Mouse (Mus musculus): ENCODE measurements around the gene 1700010I14Rik. TPM values are rescaled to one million over a fixed set of nuclear protein-coding genes. Genes with fewer than 3 reads are reported as not detected.
A peak's percentile ranks its signal among the peaks of the same experiment; 100 is the strongest.

1700010I14Rik gene
- total and polyA plus RNA-seq, 2 experiments from 2014 or later, result 2.2 to 3.6 TPM

DNA sequence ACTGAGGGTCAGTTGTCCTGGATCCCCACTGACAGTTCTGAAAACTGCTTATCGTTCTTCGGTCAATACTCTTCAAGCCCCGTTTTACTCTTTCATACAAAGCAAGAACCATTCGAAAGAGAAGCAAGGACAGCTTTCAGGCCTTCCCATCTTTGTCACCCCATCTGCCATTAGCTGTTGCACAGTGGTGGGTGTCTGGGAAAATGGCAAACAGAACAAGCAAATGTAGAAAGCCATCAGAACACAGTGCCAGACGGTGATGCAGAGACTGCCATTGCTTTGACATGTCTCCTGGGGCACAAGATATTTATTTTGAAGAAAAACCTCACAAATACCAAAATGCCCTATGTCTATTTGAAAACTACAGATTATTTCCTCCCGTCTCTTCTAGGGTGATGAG lies 11.4 kb upstream of the 1700010I14Rik start:
- WGBS, result 85% methylated on average over 6 of the region's 6 CpGs
- H3K9me3 ChIP-seq (ENCODE audit: low read length), result no peaks in the 10 kb centered on the region
- ATAC-seq (ENCODE audit: low FRiP score) (no peak), DNase-seq (ENCODE audit: low spot score) (no peak)
- no peak overlapping the region for H3K9ac ChIP-seq (replicated peaks; ENCODE audit: low read length, poor library complexity, severe bottlenecking)
- no peaks in the 10 kb centered on the region for H3K27me3 ChIP-seq (ENCODE audit: insufficient read depth, low read length)
- H3K4me1 ChIP-seq (ENCODE audit: insufficient read depth, low read length), result no peaks in the 10 kb centered on the region
- H3K27ac ChIP-seq (ENCODE audit: low read depth, low read length), result no peak overlapping the region
- H3K4me3 ChIP-seq (ENCODE audit: low read depth, low read length), result no peak overlapping the region
- H3K36me3 ChIP-seq (ENCODE audit: insufficient read depth, low read length), result peaks cover 32% of the 10 kb centered on the region
- TF ChIP-seq CTCF (IDR thresholded peaks at IDR 0.05), result no peak
- no peak overlapping the region for H3K4me2 ChIP-seq (ENCODE audit: low read depth, low read length, poor library complexity, severe bottlenecking)

DNA sequence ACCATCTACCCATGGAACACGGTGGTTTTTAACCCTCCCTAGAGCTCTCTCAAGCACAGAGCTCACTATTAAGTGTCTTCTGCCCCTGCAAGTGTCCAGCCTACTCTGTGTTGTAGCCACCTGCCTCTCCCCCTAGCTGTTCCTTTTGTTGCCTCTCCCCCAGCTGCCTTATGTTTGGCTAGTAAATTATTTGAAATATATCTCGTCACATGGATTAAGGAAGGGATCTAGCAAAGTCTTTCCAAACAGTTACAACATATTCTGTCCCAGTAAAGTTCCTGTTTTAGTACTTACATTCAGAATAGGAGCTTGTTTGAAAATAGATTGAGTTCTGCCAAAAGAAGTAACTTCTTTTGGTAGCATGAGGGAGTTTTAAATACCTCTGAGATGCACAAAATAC lies 10.9 kb upstream of the 1700010I14Rik start:
- peaks cover 37% of the 10 kb centered on the region for H3K36me3 ChIP-seq (ENCODE audit: insufficient read depth, low read length)
- H3K4me2 ChIP-seq (ENCODE audit: low read depth, low read length, poor library complexity, severe bottlenecking), result no peak overlapping the region
- H3K27me3 ChIP-seq (ENCODE audit: insufficient read depth, low read length), result no peaks in the 10 kb centered on the region
- no peak overlapping the region for H3K9ac ChIP-seq (replicated peaks; ENCODE audit: low read length, poor library complexity, severe bottlenecking)
- no peaks in the 10 kb centered on the region for H3K4me1 ChIP-seq (ENCODE audit: insufficient read depth, low read length)
- H3K4me3 ChIP-seq (ENCODE audit: low read depth, low read length), result no peak overlapping the region
- DNase-seq (ENCODE audit: low spot score) (no peak), ATAC-seq (ENCODE audit: low FRiP score) (no peak)
- H3K27ac ChIP-seq (ENCODE audit: low read depth, low read length), result no peak overlapping the region
- no peaks in the 10 kb centered on the region for H3K9me3 ChIP-seq (ENCODE audit: low read length)
- WGBS, result 87% methylated on average over 2 of the region's 2 CpGs
- no peak for TF ChIP-seq CTCF (IDR thresholded peaks at IDR 0.05)

DNA sequence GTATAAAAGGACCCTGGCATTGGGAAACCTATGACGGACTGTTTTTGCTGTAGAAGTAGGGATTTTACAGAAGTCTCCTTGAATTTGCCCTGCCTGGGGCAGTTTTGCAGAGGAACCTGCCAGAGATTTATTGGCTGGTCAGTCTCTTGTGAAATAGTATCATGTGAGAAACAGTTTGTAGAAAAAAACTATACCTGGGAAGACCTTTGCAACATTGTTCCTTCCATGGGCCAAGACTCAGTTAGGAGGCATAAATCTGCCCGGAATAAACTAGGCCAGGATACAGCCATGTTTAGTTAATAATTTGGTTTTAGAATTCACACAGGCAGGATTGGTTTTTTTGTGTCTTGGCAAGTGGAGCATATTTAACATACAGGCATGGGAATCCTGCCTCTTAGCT lies 4.6 kb upstream of the 1700010I14Rik start:
- TF ChIP-seq CTCF (IDR thresholded peaks at IDR 0.05), result no peak
- DNase-seq (ENCODE audit: low spot score) (no peak), ATAC-seq (ENCODE audit: low FRiP score) (no peak)
- no peak overlapping the region for H3K4me2 ChIP-seq (ENCODE audit: low read depth, low read length, poor library complexity, severe bottlenecking)
- no peaks in the 10 kb centered on the region for H3K27me3 ChIP-seq (ENCODE audit: insufficient read depth, low read length)
- no peaks in the 10 kb centered on the region for H3K9me3 ChIP-seq (ENCODE audit: low read length)
- no peaks in the 10 kb centered on the region for H3K4me1 ChIP-seq (ENCODE audit: insufficient read depth, low read length)
- 85% methylated on average over 2 of the region's 2 CpGs for WGBS
- peaks cover 37% of the 10 kb centered on the region for H3K36me3 ChIP-seq (ENCODE audit: insufficient read depth, low read length)
- no peak overlapping the region for H3K9ac ChIP-seq (replicated peaks; ENCODE audit: low read length, poor library complexity, severe bottlenecking)
- H3K27ac ChIP-seq (ENCODE audit: low read depth, low read length), result no peak overlapping the region
- H3K4me3 ChIP-seq (ENCODE audit: low read depth, low read length), result no peak overlapping the region

DNA sequence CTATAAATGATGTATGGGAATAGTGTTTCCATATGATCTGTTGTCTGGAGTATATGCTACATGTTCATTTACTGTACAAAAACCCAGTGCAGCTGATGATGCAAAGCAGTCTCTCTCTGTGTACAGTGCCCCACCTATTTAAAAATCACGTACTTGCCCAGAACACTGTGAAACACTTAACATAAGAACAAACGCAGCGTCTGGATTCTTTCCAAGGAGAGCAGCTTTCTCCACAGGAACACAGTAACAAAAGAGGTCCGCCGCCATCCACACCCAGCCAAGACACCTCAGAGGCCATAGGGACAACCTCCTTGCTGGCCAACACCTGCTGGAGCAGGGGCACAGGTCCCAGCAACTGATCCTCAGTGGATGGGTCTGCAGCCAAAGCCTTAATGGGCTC lies 2.4 kb upstream of the 1700010I14Rik start:
- H3K27ac ChIP-seq (ENCODE audit: low read depth, low read length), result no peak overlapping the region; the same call in 1 of the 2 replicates
- no peak for ATAC-seq (ENCODE audit: low FRiP score)
- H3K4me3 ChIP-seq (ENCODE audit: low read depth, low read length), result no peak overlapping the region
- TF ChIP-seq CTCF (IDR thresholded peaks at IDR 0.05), result no peak
- peak; percentile 40 for DNase-seq (ENCODE audit: low spot score)
- H3K4me2 ChIP-seq (ENCODE audit: low read depth, low read length, poor library complexity, severe bottlenecking), result no peak overlapping the region
- H3K27me3 ChIP-seq (ENCODE audit: insufficient read depth, low read length), result no peaks in the 10 kb centered on the region
- 64% methylated on average over 5 of the region's 5 CpGs for WGBS
- peaks cover 21% of the 10 kb centered on the region for H3K36me3 ChIP-seq (ENCODE audit: insufficient read depth, low read length)
- H3K9me3 ChIP-seq (ENCODE audit: low read length), result no peaks in the 10 kb centered on the region
- H3K4me1 ChIP-seq (ENCODE audit: insufficient read depth, low read length), result no peaks in the 10 kb centered on the region
- no peak overlapping the region for H3K9ac ChIP-seq (replicated peaks; ENCODE audit: low read length, poor library complexity, severe bottlenecking)

DNA sequence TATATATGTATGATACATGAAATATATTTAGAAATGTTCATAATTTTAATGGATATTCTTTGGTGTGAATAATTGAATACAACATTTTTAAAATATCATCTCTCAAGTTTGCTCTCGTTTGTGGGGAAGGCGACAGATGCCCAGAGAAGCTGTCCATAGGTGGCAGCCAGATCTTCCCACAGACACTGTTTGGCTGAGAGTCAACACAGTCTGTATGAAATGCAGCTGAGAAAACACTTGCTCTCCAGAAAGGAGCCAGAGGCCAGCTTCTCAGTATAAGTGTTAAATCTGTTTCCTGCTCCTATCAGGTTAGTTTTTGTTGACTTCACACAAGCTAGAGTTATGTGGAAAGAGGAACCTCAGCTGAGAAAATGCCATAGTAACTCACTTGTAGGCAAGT lies 1.6 kb upstream of the 1700010I14Rik start:
- no peak overlapping the region for H3K27ac ChIP-seq (ENCODE audit: low read depth, low read length)
- peak; percentile 71 for DNase-seq (ENCODE audit: low spot score)
- H3K36me3 ChIP-seq (ENCODE audit: insufficient read depth, low read length), result peaks cover 15% of the 10 kb centered on the region
- no peaks in the 10 kb centered on the region for H3K4me1 ChIP-seq (ENCODE audit: insufficient read depth, low read length)
- no peak overlapping the region for H3K4me2 ChIP-seq (ENCODE audit: low read depth, low read length, poor library complexity, severe bottlenecking)
- no peak for ATAC-seq (ENCODE audit: low FRiP score)
- TF ChIP-seq CTCF (IDR thresholded peaks at IDR 0.05), result no peak
- H3K9me3 ChIP-seq (ENCODE audit: low read length), result no peaks in the 10 kb centered on the region
- H3K27me3 ChIP-seq (ENCODE audit: insufficient read depth, low read length), result no peaks in the 10 kb centered on the region
- H3K4me3 ChIP-seq (ENCODE audit: low read depth, low read length), result no peak overlapping the region
- WGBS, result 80% methylated on average over 2 of the region's 2 CpGs
- H3K9ac ChIP-seq (replicated peaks; ENCODE audit: low read length, poor library complexity, severe bottlenecking), result no peak overlapping the region

DNA sequence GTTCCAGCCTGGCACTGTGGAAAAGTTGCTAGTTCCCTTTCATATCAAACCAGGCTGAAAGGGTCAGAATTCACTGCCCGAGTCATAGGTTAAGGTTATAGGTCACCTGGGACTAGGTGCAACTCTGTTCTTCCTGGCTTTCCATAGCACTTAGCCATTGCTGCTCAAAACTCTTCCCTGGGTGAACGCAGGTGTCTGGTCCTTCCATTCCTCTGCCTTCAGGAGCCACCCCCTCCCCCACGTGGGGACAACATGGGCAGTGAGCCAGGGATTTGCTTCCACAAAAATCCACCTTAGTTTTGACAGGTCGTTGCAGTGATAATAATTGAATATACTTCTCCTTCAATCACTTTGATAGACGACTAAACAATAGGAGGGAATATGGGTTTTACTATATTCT lies 764 bp upstream of the 1700010I14Rik start:
- H3K27ac ChIP-seq (ENCODE audit: low read depth, low read length), result no peak overlapping the region
- no peaks in the 10 kb centered on the region for H3K4me1 ChIP-seq (ENCODE audit: insufficient read depth, low read length)
- H3K9ac ChIP-seq (replicated peaks; ENCODE audit: low read length, poor library complexity, severe bottlenecking), result no peak overlapping the region
- no peaks in the 10 kb centered on the region for H3K9me3 ChIP-seq (ENCODE audit: low read length)
- no peak overlapping the region for H3K4me2 ChIP-seq (ENCODE audit: low read depth, low read length, poor library complexity, severe bottlenecking)
- WGBS, result 80% methylated on average over 5 of the region's 5 CpGs
- TF ChIP-seq CTCF (IDR thresholded peaks at IDR 0.05), result no peak
- peaks cover 7% of the 10 kb centered on the region; the same call in 1 of the 2 replicates for H3K36me3 ChIP-seq (ENCODE audit: insufficient read depth, low read length)
- no peak overlapping the region for H3K4me3 ChIP-seq (ENCODE audit: low read depth, low read length)
- DNase-seq (ENCODE audit: low spot score) (no peak), ATAC-seq (ENCODE audit: low FRiP score) (no peak)
- no peaks in the 10 kb centered on the region for H3K27me3 ChIP-seq (ENCODE audit: insufficient read depth, low read length)
